Mouse (Mus musculus): Measurements from ENCODE around the gene L3mbtl1.

Gene L3mbtl1

GRCm38 (mm10) chr2:162993881-162994616 lies 50.8 kb downstream of the L3mbtl1 start:
- no peak for DNase-seq (ENCODE audit: extremely low read depth, low read depth)

- DNase-seq (ENCODE audit: extremely low read depth, low read depth), result no peak
These were observed 55.4 kb downstream of the L3mbtl1 start for GRCm38 (mm10) chr2:162998528-162999230.

GRCm38 (mm10) chr2:162999744-163000143 lies 56.5 kb downstream of the L3mbtl1 start:
- peak; percentile 40 for DNase-seq (ENCODE audit: extremely low read depth, low read depth)

GRCm38 (mm10) chr2:163001071-163001470 lies 57.8 kb downstream of the L3mbtl1 start:
- no peak for DNase-seq (ENCODE audit: extremely low read depth, low read depth)

GRCm38 (mm10) chr2:163007299-163007698 lies 64.0 kb downstream of the L3mbtl1 start:
- no peak for DNase-seq (ENCODE audit: extremely low read depth, low read depth)

GRCm38 (mm10) chr2:163016916-163017743 lies 73.9 kb downstream of the L3mbtl1 start, which contains the start of gene Ift52:
Gene Ift52, plus strand, starts transcription at chr2:163017354.
- peak; percentile 58 for DNase-seq (ENCODE audit: extremely low read depth, low read depth)
